Mouse (Mus musculus) left cerebral cortex, postnatal 36 days (tissue): ENCODE measurements around the gene Slc13a4. TPM values are rescaled to one million over a fixed set of nuclear protein-coding genes. Genes with fewer than 3 reads are reported as not detected.
A peak's percentile ranks its signal among the peaks of the same experiment; 100 is the strongest.

Experiments
- DNase-seq, 2 experiments: peaks; one replicate each; pipeline ENCODE4 v3.0.0; 2021 to 2022; ENCODE audit warnings: low spot score in 2 of 2, mixed read lengths in 1 of 2
- intact Hi-C: fragments of 180-260 bp; cut with DNase I; formaldehyde crosslinking; loops from one replicate; pipeline ENCODE4 v1.15.1; 2025
- total RNA-seq, 2 experiments: library from RNA; stranded (reverse); gene quantifications; 2 replicates each; pipeline ENCODE4 v1.2.3; 2021

Slc13a4 gene
- 10 to 100 TPM in 1 of 2 experiments, 1 to 10 TPM in 1; 7.3 to 13.6 TPM for total RNA-seq

DNA sequence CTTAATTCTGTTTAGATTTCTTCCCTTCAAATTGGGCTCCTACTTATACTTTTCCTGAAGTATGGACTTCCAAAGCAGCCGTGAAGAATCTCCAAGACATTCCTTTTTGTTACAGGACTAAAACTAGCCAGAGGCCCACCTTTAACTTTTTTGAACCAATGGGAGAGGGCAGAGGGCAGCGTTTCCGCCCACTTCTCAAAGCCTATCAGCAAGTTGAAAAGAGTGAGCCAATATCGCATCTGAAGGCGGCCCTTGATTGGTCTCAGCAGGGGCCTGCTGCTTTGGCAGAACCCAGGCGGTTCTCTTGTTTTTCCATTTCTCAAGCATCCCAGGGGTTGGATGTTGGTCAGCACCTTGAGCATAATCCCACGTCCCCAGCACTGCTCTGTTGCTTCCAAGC lies at the start of gene Slc13a4:
Gene Slc13a4 (minus strand): TSS at position 95 of the 400 bp plus-strand sequence.
- intact Hi-C loops, result no loop called here
- DNase-seq, result no peak

DNA sequence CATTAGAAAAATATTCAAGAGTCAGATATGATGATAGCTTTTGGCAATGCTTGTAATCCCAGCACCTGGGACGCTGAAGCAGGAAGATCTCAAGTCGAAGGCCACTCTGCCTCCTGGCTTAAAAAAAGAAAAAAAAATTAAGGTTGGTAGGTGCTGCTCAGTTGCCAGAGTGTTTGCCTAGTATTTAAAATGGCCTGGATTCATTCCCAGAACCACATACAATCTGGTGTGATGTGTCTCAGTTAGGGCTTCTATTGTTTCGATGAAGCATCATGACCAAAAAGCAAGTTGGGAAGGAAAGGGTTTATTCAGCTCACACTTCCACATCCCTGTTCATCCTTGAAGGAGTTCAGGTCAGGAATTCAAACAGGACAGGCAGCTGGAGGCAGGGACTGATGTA lies 47.4 kb upstream of the Slc13a4 start:
- intact Hi-C loops, result no loop called here
- DNase-seq, result no peak

DNA sequence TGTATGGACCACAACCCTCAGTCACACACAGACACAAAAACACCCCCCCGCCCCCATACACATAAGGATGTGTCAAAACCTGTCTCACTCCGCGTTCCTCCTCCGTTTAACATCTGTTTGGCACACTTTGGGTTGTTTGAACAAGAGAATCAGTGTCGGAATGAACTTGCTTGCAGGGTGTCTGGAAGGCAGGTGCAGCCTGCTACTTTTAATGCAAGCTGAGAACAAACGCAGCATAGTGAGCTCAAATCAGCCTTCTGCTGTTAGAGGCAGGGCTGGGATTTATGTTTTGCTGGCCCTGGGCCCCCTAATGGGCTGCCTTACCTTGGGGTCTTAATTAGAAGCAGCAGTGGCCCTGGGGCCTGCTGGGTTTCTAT lies 46.7 kb upstream of the Slc13a4 start:
- intact Hi-C loops, result no loop called here
- no peak for DNase-seq

DNA sequence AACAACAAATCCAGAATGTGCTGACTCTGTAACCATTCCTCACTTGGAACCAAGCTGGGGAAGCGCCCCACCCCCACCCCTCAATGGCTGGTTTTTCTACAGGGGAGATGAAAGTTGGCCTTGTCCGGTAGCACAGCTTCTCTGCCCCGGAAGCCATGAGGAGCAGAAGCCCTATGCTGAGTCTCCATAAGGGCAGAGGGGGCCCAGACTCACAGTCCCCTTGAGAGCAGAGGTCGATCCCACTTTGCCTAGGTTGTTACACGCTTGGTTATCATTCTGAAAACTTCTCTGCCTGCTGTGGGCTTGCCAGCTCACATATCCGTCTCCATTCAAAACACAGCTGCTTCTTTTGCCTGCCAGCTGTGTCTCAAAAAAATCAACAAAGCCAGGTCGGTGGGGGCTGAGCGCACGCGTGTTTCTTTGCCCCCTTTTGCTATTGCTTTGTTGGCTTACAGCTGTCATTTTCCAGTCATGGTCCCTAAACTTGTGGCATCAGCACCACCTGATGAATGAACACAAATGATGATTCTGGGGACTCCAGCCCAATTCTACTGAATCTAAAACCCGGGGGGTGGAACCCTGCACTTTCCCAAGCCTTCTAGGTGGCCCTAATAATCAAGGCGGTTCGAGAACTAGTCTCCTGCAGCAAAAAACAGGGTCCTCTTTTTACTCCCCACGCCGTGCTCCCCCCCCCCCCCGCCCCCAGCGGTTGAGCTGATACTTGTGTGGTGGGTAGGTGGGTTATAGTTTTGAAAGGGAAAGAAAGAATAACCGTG lies 46.1 kb upstream of the Slc13a4 start:
- no peak for DNase-seq
- intact Hi-C loops, result no loop called here

DNA sequence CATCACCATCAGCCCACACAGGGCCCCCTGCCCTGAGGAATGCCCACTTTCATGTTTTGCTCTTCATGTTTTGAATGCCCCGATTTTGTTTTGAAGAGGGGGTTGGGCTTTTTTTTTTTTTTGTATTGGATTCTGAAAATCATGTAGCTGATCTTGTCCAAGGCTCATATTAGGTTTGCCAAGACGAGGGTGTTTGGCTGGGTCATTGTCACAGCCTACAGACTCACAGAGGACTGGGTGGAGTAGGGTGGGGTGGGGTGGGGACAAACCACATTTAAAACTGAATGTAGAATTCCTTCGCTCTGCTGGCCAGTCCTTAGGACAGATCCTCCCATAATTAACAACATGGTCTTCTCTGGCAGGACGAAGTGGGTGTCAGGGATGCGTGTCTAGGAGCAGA lies 45.5 kb upstream of the Slc13a4 start:
- DNase-seq, result no peak
- intact Hi-C loops, result no loop called here

DNA sequence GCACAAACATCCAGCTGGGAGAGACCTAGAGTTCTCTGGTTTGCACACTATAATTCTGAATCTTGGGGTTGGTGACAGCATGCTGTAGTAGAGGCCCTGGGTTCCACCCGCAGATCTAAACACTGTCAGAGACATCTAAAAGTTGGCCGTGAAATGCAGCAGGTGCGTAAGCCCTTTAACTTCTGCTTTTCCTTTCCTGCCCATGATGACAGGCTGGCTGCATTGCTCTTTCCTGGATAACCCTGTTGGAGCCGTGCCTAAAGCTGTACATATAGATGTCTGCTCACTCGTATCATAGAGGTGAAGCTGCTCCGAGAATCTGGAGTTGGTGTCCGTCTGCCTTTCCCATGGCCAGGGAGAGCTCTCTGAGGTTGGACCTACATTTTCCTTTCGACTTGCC lies 44.9 kb upstream of the Slc13a4 start:
- no peak for DNase-seq
- intact Hi-C loops, result no loop called here

DNA sequence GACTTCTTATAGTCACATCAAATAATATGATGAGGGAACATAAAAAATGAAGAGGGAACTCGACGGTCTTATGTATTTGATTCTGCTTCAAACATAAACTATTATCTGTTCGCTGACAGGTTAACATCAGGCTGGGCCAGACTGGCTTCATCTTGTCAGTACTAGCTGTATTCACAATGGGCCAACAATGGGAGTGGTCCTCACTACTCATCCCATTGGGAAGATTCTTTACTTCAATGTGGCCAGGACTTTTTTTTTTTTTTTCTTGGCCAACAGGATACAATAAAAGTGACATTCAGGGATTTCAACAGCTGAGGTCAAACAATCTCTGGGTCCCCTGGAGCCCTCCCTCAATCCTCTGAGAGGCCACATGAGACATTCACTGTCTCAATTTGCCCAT lies 43.9 kb upstream of the Slc13a4 start:
- intact Hi-C loops, result no loop called here
- no peak for DNase-seq

DNA sequence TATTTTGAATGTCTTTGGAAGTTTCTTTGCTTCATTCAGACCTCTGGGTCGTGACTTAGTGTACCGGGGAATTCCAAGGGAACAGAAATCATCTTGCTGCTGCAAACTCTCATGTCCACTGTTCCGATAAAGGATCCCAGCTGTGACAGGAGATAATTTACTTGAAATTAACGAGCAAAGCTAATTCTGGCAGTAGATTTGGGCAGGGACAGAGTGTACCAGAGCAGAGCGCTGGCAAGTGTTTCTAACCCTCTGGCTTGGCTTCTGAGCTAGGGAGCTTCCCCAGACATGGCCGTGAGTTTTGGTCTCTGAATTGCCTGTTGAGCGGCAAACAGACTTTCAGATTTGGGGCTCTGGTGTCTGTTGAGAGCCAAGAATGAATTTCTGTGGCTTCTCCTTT lies 41.9 kb upstream of the Slc13a4 start:
- DNase-seq, result peak in 1 of 2 experiments; percentile 17
- intact Hi-C loops, result no loop called here

DNA sequence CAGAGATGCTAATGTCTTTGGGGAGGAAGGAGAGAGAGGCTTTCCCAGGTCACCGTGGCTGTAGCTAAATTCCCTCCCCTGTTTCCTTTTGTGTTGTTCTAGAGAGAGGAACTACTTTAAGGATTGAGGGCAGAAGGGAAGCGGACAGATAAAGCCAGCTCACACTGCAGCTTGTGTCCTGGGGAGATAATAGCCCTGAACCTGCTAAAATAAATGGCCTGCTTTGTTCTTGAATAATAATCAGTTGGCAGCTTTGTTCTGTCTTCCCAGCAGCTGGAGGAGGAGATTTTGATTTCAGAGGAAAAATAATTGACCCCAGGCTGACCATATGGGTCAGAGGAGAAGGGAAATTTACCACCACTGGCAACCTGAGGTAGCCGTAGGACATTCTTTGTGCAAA lies 30.7 kb upstream of the Slc13a4 start:
- intact Hi-C loops, result no loop called here
- no peak for DNase-seq

DNA sequence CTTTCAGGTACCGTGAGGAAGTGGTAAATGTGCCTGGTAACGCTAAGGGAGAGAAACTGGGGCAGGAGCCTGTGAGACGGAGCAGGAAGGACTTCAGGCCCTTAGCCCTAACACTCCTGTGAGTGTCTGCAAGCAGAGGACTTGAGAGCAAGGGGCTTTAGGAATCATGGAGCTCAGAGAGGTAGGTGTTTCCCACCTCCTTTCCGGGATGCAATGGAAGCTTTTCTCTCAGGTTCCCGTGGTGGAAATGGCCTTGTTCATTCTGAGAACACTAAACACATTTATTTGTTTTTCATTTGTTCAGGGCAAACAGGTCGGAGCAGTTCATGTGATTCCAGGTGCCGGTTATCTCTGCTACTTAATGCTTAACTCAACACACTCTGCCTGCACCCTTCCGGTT lies 29.9 kb upstream of the Slc13a4 start:
- DNase-seq, result no peak

DNA sequence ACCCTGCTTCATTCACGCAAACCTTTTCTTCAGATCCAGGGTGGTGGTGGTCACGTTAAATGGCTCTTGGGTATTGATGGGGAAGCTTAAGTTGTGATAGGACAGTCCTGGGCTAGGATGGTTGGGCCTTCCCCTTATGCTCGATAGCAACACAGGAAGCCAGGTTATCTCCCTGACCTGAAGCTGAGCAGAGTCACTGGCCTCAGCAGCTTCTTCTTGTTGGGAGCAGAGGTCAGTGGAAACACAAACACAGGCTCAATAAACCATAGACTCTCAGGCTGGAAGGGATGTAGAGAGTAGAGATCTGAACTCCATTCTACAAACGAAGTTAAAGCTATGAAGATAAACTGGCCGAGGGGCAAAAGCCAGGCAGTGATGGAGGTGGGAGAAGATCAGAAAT lies 27.5 kb upstream of the Slc13a4 start:
- intact Hi-C loops, result no loop called here
- no peak for DNase-seq

More for the DNA sequence above, 29.9 kb upstream of the Slc13a4 start:
- intact Hi-C loops, result no loop called here

DNA sequence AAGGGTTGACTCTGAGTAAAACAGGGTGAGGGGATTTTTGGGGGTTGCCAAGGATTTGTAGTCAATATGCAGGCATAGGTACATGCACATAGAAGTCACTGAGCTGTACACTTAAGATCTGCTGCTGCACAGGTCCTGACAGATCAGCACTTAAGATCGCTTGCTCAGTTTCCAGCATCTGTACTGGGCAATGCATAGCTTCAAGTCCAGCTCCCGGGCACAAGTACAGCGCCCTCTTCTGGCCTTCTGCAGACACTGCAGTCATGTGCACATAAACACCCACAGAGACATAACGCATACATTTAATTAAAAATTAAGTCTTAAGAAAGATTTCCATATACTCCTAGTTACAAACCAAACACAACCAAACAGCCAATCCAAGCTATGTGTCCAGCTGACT lies 26.3 kb upstream of the Slc13a4 start:
- intact Hi-C loops, result no loop called here
- no peak for DNase-seq

DNA sequence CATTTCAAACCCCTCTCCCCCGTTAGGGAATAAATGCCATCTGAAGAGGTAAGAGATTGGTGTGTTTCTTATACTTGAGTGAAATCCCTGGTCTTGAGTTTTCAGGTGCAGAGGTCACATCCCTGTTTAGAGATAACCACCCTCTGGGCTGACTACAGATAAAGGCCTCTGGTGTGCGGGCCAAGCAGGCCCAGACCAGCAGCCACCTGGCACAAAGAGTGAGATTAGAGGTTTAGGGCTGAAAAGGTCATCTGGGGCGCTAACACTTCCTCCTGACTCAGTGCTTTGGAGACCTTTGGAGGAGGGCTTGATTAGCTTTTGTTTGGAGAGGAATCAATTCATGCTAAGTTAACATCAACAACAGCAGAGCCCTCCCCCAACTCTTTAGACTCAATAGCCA lies 25.7 kb upstream of the Slc13a4 start:
- DNase-seq, result no peak
- intact Hi-C loops, result no loop called here

DNA sequence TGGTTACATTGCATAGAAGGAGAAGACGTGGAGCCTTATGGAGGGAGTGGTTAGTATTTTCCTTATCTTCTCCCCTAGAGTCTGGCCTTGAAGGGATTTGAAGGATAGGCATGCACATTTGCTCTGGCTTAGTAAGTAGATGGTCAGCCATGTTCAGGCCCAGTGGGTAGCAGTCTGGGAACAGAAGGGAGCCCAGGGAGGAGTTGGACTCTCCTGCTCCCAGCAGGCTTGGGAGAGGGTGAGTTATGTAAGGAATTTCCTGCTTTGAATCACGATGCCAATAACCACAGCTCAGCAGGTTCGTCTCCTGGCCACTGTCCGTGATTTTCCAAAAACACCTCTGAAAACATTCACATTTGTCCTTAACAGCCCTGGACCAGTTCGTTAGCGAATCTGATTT lies 22.9 kb upstream of the Slc13a4 start:
- intact Hi-C loops, result no loop called here
- DNase-seq, result no peak

DNA sequence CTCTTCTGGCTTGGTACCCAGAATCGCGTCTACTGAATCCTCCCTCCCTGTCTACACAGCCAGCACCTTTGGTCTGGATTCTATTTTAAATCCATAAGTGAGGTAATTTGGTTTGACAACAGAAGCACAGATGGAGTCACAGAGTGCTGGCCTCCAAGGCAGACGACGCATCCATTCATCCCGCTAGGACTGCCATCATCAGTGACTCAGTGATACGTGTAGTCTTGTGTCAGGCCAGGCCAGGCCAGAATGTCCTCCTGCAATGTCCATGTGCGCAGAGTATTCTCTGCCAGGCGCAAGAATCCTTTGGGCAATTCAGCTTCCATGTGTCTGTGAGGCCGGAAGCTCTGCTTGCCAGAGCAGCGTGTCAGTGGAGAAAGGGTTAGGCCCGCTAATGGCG lies 22.0 kb upstream of the Slc13a4 start:
- DNase-seq, result no peak
- intact Hi-C loops, result no loop called here

DNA sequence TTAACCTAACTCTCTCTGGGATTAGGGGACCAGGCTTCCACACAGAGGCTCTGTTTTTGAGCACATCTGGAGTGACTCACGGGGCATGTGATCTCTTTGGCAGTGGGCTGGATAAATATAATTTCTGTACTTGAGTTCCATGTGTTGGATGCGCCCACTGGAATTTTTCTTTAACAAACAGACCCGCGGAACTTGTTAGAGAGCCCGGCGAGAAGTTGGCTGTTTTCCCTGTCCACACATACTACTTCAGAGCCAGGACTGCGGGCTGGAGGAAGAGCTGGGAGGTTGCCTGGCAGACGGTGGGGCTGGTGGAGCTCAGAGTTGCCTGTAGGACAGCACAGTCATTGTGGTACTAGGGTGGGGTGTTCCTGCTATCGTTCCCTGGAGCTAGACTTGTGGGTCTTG lies 18.2 kb upstream of the Slc13a4 start, which contains the start of gene Fam180a:
Gene Fam180a (minus strand): TSS at position 31 of the 405 bp plus-strand sequence.
- intact Hi-C loops, result no loop called here
- DNase-seq, result peak; percentile 29 to 40

DNA sequence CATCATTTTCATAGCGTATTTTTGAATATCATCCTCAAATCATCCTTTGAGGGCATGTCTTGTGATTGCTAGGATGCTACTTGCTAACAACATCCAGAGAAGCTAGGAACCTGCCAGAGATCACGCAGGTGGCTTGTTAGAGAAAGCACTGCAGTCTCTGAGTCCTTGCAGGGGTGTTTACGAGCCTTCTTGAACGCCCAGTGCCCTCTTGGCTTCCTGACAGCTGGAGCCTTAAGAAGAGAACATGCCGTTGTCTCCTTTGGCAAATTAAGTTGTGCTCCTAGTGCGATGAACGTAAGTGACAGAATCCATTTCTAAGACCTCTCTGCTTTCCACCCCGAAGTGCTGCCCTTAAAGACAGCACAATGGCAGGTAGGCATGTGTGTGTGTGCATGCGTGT lies 16.4 kb upstream of the Slc13a4 start:
- intact Hi-C loops, result no loop called here
- DNase-seq, result no peak

DNA sequence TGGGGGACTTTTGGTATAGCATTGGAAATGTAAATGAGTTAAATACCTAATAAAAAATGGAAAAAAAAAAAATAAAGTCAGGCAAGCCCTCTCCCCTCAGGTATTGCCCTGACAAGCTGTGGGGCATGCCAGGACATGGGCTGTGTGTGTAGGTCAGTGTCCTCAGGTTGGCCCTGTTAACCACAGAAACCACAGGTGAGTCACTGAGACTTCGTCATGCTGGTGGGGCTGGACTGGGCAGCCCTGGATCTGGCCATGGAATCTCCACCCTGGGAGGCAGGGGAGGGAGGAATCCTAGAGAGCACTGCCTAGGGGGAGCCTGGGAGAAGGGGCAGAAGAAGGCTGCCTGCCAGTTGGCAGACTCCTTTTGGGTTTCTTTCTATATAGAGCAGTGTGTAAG lies 15.1 kb upstream of the Slc13a4 start:
- no peak for DNase-seq

DNA sequence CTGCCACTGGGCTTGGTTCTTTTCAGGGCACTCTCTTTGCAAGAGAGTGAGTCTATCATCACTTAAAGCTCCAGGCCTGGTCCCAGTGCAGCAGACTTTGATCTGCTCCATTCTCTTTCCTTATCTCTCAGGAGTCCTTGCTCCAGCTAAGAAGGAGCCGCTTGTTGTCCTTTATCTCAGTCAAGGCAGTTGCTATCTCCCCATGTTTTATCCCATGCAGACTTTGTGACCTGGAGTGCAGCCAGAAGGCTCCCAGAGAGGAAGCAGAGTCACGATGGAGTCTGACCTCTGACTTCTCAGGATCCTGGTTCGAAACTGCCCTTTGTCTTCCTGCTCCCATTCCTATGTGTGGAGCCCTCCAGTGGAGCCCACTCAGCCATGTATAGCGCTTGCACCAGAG lies 13.2 kb upstream of the Slc13a4 start:
- intact Hi-C loops, result no loop called here
- no peak for DNase-seq

More for the DNA sequence above, 15.1 kb upstream of the Slc13a4 start:
- intact Hi-C loops, result no loop called here

DNA sequence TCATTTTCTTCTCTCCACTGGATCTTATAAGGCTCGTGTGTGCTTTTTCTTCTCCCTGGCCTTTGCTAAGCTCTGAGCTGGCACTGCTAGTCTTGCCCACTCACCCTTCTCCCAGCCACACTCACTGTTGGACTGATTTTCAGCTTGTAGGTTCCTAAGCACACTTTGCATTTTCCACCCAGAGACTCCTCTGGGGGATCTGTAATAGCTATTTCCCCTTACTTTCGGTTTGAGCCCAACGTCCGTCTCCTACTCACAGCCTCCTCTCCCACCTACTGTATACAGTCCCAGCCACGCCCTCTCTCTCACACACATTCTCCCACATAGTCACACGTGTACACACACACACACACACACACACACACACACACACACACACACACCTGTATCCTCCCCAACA lies 11.9 kb upstream of the Slc13a4 start:
- no peak for DNase-seq
- intact Hi-C loops, result no loop called here

DNA sequence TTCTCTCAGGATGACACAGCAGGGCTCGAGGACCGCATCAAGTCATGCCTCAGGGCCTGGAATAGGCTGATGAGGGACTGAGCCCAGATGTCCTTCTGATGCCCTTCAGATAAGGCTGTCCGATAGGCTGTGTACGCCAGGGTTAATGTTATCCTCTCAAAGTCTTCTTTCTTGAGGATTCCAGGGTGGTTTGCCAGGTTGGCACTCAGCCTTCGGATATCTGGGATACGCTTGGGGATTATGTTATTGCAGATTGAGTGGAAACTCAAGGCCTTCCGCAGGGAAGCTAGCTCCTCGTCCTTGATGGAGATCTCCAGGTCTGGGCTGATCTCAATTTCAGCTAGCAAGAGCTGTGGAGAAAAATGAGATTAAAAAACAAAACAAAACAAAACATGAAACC lies 5.6 kb upstream of the Slc13a4 start:
- intact Hi-C loops, result no loop called here
- no peak for DNase-seq

DNA sequence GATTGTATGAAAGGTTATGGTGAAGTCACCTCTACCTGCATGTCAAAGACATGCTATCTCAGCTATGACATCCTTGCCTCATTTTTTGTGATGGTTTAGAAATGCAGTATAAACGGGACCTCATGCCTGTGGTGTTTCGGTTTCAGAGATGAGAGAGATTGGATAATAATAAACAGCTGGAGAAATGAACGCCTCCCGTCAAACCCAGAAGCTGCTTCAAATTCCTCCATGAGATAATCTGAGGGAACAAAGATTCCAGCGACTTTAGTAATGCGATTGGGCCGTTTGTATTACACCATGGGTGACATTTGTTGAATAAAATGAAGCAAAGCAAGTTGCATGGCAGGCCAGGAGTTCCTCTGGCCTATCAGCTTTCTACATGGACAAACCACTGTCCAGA lies 1.5 kb upstream of the Slc13a4 start:
- no peak for DNase-seq
- intact Hi-C loops, result no loop called here
